Mouse (Mus musculus) skeletal muscle tissue, adult 2 months (tissue): ENCODE data around the gene Stoml1.

Source experiments
- DNase-seq: peaks from one replicate; pipeline ENCODE4 v3.0.0-alpha.2; 2012; ENCODE audit warnings: low read depth, low spot score

Gene Stoml1

GRCm38 (mm10) chr9:58272068-58272541 lies 19.1 kb downstream of the Stoml1 start:
- DNase-seq, result no peak

GRCm38 (mm10) chr9:58272855-58273254 lies 19.9 kb downstream of the Stoml1 start:
- DNase-seq, result no peak

- DNase-seq, result no peak
Measured at GRCm38 (mm10) chr9:58274101-58274604, 21.2 kb downstream of the Stoml1 start.

GRCm38 (mm10) chr9:58274626-58275025 lies 21.7 kb downstream of the Stoml1 start:
- no peak for DNase-seq

GRCm38 (mm10) chr9:58275115-58275774 lies 22.3 kb downstream of the Stoml1 start:
- peak; percentile 75 for DNase-seq

- no peak for DNase-seq
Measured at GRCm38 (mm10) chr9:58275797-58276196, 22.8 kb downstream of the Stoml1 start.

GRCm38 (mm10) chr9:58276346-58276745 lies 23.4 kb downstream of the Stoml1 start:
- no peak for DNase-seq

- no peak for DNase-seq
Measured at GRCm38 (mm10) chr9:58278313-58278712, 25.3 kb downstream of the Stoml1 start.

GRCm38 (mm10) chr9:58278821-58279723 lies 26.1 kb downstream of the Stoml1 start:
- no peak for DNase-seq

- no peak for DNase-seq
Measured at GRCm38 (mm10) chr9:58279780-58280179, 26.8 kb downstream of the Stoml1 start.

- peak; percentile 91 for DNase-seq
Measured at GRCm38 (mm10) chr9:58280259-58281109, 27.5 kb downstream of the Stoml1 start.

GRCm38 (mm10) chr9:58281597-58281996 lies 28.6 kb downstream of the Stoml1 start:
- DNase-seq, result no peak

GRCm38 (mm10) chr9:58283431-58283830 lies 30.5 kb downstream of the Stoml1 start:
- DNase-seq, result no peak

- no peak for DNase-seq
Measured at GRCm38 (mm10) chr9:58289090-58289489, 36.1 kb downstream of the Stoml1 start.

GRCm38 (mm10) chr9:58289901-58290300 lies 36.9 kb downstream of the Stoml1 start:
- DNase-seq, result no peak

- no peak for DNase-seq
Measured at GRCm38 (mm10) chr9:58294527-58294926, 41.6 kb downstream of the Stoml1 start.

- no peak for DNase-seq
Measured at GRCm38 (mm10) chr9:58295345-58295744, 42.4 kb downstream of the Stoml1 start.

- DNase-seq, result peak; percentile 79
Measured at GRCm38 (mm10) chr9:58295766-58296361, 42.9 kb downstream of the Stoml1 start.

GRCm38 (mm10) chr9:58297065-58297464 lies 44.1 kb downstream of the Stoml1 start:
- no peak for DNase-seq

GRCm38 (mm10) chr9:58297961-58298477 lies 45.1 kb downstream of the Stoml1 start:
- DNase-seq, result no peak

GRCm38 (mm10) chr9:58299356-58299799 lies 46.4 kb downstream of the Stoml1 start:
- peak; percentile 76 for DNase-seq
